Comparison of ENCODE assay signal across 8 mouse cellular contexts in the genomic region with DNA sequence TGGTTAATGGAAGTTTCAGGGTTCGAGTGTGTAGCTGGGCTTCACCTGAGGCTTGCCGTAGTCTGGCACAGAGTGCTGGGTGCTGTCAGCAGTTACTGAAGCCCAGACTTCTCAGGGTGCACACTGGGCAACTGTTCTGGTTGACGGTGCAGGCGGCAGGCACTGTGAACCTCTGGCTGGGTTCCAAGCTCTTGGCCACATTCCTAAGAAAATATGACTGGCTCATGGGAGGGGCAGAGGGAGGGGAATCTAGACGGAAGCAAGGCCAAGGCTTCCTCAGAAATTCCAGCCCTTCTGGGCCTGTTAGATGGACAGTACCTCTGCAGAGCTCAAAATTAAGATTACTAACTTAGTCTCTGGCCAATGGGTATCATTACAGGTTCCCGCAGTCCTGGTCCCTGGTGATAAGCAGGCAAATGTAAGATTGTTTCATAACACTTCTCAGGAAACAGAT. TPM values are rescaled to one million over a fixed set of nuclear protein-coding genes. Genes with fewer than 3 reads are reported as not detected.
DNase-seq lines count a peak whose midpoint lies in the region; ATAC-seq and TF ChIP-seq lines count a peak whose summit lies in the region.

No protein-coding gene starts in this region.

- 0 out of 2 replicates have a peak, but pooled peaks have one; percentile 25 for ATAC-seq in erythroid progenitor cell, adult 5-6 weeks (replicated peaks; ENCODE audit: low FRiP score, poor library complexity, severe bottlenecking)

- peak overlapping the region; percentile 55; the same call in 1 of the 2 replicates for H3K27ac ChIP-seq in left cerebral cortex, adult 2 months

- peak in 1 of 2 experiments; percentile 49 for DNase-seq in left cerebral cortex, adult 2 months (ENCODE audit: extremely low spot score in 1 of 2, low spot score in 2 of 2)
- no peak for DNase-seq in left cerebral cortex, adult 8-10 months (ENCODE audit: low spot score in 2 of 2)
- DNase-seq in adrenal gland, postnatal 10 days = peak; percentile 95
- DNase-seq in heart, postnatal 14 days = peak; percentile 81 to 90
- DNase-seq in left cerebral cortex, postnatal 4 days = peak; percentile 87
- DNase-seq in ovary, postnatal 10 days (ENCODE audit: low spot score) = peak; percentile 81
- DNase-seq in thymus, postnatal 14 days = no peak

- intact Hi-C loops in left cerebral cortex, adult 2 months (cut with DNase I) = no loop called here
- intact Hi-C loops in heart, postnatal 14 days (cut with DNase I) = no loop called here
- intact Hi-C loops in left cerebral cortex, postnatal 4 days (cut with DNase I) = no loop called here

- TF ChIP-seq CTCF in left cerebral cortex, adult 2 months (IDR thresholded peaks at IDR 0.05) = no peak

- no peak overlapping the region for H3K4me3 ChIP-seq in left cerebral cortex, adult 2 months

RNA-seq across cellular contexts. Expression of a gene that starts 13.6 kb away (rescaled TPM):
- total RNA-seq in left cerebral cortex, adult 2 months (2021) = 100 to 1,000 TPM; 102 to 108 TPM
- 100 to 1,000 TPM in 1 of 4 experiments, 10 to 100 TPM in 3; 88.6 to 103 (median 94.1) TPM for total RNA-seq in left cerebral cortex, adult 8-10 months (2022)
- total RNA-seq in adrenal gland, postnatal 10 days (2021) = 10 to 100 TPM; 58.5 to 66.5 TPM
- total RNA-seq in erythroid progenitor cell, adult 5-6 weeks (2015; ENCODE audit: low replicate concordance) = 8.4 and 9.7 TPM in 2 replicates
- total RNA-seq in erythroid progenitor cell, adult 5-6 weeks (2017; ENCODE audit: low replicate concordance) = 19.0 and 22.6 TPM in 2 replicates
- total RNA-seq in heart, postnatal 14 days (2021) = 10 to 100 TPM; 89.6 to 91.6 TPM
- 100 to 1,000 TPM; 149 to 155 TPM for total RNA-seq in left cerebral cortex, postnatal 4 days (2021)

Comparison
In these comparisons a context has a peak if more than half of its experiments do, and no peak if none do; other contexts are left out.
1. DNase-seq: peak in adrenal gland, postnatal 10 days (single experiment), heart, postnatal 14 days (2 of 2), left cerebral cortex, postnatal 4 days (single experiment) and ovary, postnatal 10 days (single experiment); none in left cerebral cortex, adult 8-10 months (0 of 2) and thymus, postnatal 14 days (single experiment).